Mouse (Mus musculus) heart, adult 8-10 months (tissue): ENCODE data around the gene Anxa6. TPM values are rescaled to one million over a fixed set of nuclear protein-coding genes. Genes with fewer than 3 reads are reported as not detected.

ENCODE experiments used
- DNase-seq: peaks from one replicate; pipeline ENCODE4 v3.0.0; 2022; ENCODE audit warnings: low spot score
- total RNA-seq, 4 experiments: library from RNA; stranded (reverse); gene quantifications; 2 replicates each; pipeline ENCODE4 v1.2.4; 2022

Gene Anxa6
- total RNA-seq, 4 experiments from 2014 or later: 202 to 217 (median 212) TPM

GRCm38 (mm10) chr11:54929290-54929689 lies 104.0 kb downstream of the Anxa6 start:
- DNase-seq: no peak

Other genes starting within 250 kb of the Anxa6 start
- gene Cdc42se2, start 245.8 kb downstream of the Anxa6 start, total RNA-seq: 10 to 100 TPM; 20.1 to 22.6 (median 21.7) TPM
- gene Lyrm7, start 172.5 kb downstream of the Anxa6 start, total RNA-seq: 10 to 100 TPM; 35.9 to 40.2 (median 39.3) TPM
- gene Hint1, start 167.1 kb downstream of the Anxa6 start, total RNA-seq: 100 to 1,000 TPM; 213 to 341 (median 275) TPM
- gene Gpx3, start 131.0 kb downstream of the Anxa6 start, total RNA-seq: 100 to 1,000 TPM; 188 to 354 (median 218) TPM
- gene Tnip1, start 70.5 kb downstream of the Anxa6 start, total RNA-seq: 10 to 100 TPM; 30.7 to 41.6 (median 35.2) TPM
- gene Ccdc69, start 44.7 kb upstream of the Anxa6 start, total RNA-seq: 1 to 10 TPM; 5.9 to 9.4 (median 6.5) TPM
- gene Gm2a, start 64.7 kb upstream of the Anxa6 start, total RNA-seq: 10 to 100 TPM in 2 of 4 experiments, 1 to 10 TPM in 2; 9.4 to 10.7 (median 10.1) TPM
- gene Slc36a3, start 118.3 kb upstream of the Anxa6 start, total RNA-seq: not detected
- gene Slc36a2, start 151.6 kb upstream of the Anxa6 start, total RNA-seq: 10 to 100 TPM in 3 of 4 experiments, 1 to 10 TPM in 1; 10.0 to 14.0 (median 12.0) TPM
- 10 to 100 TPM in 3 of 4 experiments, 1 to 10 TPM in 1; 8.8 to 12.1 (median 10.4) TPM for gene Slc36a1, start 170.9 kb upstream of the Anxa6 start, total RNA-seq